Mouse (Mus musculus) embryonic fibroblast, embryonic 13.5 days (primary cell): ENCODE data around the gene Sptbn4.

Source experiments
- CTCF ChIP-seq: IDR thresholded peaks from 2 replicates; pipeline ENCODE4 v1.5.1; 2011; ENCODE audit warnings: mild to moderate bottlenecking, control low read depth, low read length, moderate library complexity, borderline replicate concordance; ENCODE audit not compliant: insufficient read depth
- POLR2A ChIP-seq: IDR thresholded peaks from 2 replicates; pipeline ENCODE4 v1.6.1; 2011; ENCODE audit warnings: low read depth, mild to moderate bottlenecking, control low read depth, low read length, moderate library complexity

DNA sequence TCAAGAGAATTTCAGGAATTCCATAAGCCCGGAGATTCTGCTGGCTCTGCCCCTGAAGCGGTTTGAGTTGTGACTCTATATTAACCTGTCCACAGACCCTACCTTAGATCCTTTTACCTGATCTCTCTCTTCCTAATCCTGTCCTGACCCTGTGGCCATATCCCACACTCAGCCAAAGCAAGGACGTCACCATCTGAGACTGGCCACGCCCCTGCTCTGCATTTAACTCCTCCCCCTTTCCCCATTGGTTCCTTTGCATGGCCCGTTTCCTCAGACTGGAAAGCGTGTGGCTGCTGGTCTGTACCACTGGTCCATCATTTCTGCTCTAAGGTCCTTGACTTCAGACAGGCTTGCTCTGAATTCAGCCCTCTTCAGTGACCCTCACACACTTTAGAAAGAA lies 102.0 kb downstream of the Sptbn4 start:
- TF ChIP-seq CTCF = no peak
- no peak for TF ChIP-seq POLR2A
